Mouse (Mus musculus): Measurements from ENCODE around the gene Acoxl. TPM values are rescaled to one million over a fixed set of nuclear protein-coding genes. Genes with fewer than 3 reads are reported as not detected.

Gene Acoxl
- polyA plus RNA-seq, 1 experiment from 2014 or later = 0.61 TPM

- DNase-seq (ENCODE audit: low spot score) = no peak
- Histone ChIP-seq H3K4me3 (no peak overlapping the region), H3K27ac (replicated peaks) (no peak overlapping the region), H3K27me3 (replicated peaks; ENCODE audit: low read depth, poor library complexity, severe bottlenecking) (no peaks in the 10 kb centered on the region), H3K9me3 (no peaks in the 10 kb centered on the region), H3K36me3 (replicated peaks) (peaks cover 98% of the 10 kb centered on the region), H3K4me1 (peaks cover 29% of the 10 kb centered on the region)
- 94% methylated on average over 13 of the region's 13 CpGs for WGBS
Measured at GRCm38 (mm10) chr2:128155412-128156066, 316.9 kb downstream of the Acoxl start.

- Histone ChIP-seq H3K4me1 (peaks cover 29% of the 10 kb centered on the region), H3K27ac (replicated peaks) (peak overlapping the region; percentile 32; the same call in 1 of the 2 replicates), H3K36me3 (replicated peaks) (peaks cover 96% of the 10 kb centered on the region), H3K4me3 (no peak overlapping the region), H3K27me3 (replicated peaks; ENCODE audit: low read depth, poor library complexity, severe bottlenecking) (no peaks in the 10 kb centered on the region), H3K9me3 (no peaks in the 10 kb centered on the region)
- no peak for DNase-seq (ENCODE audit: low spot score)
- 86% methylated on average over 5 of the region's 5 CpGs for WGBS
Measured at GRCm38 (mm10) chr2:128156067-128156462, 317.4 kb downstream of the Acoxl start.

- WGBS = 87% methylated on average over 12 of the region's 12 CpGs
- Histone ChIP-seq H3K27me3 (replicated peaks; ENCODE audit: low read depth, poor library complexity, severe bottlenecking) (no peaks in the 10 kb centered on the region), H3K4me3 (no peak overlapping the region), H3K4me1 (peaks cover 24% of the 10 kb centered on the region), H3K36me3 (replicated peaks) (peaks cover 95% of the 10 kb centered on the region), H3K9me3 (no peaks in the 10 kb centered on the region), H3K27ac (replicated peaks) (peak overlapping the region; percentile 32; the same call in 1 of the 2 replicates)
- DNase-seq (ENCODE audit: low spot score) = no peak
Measured at GRCm38 (mm10) chr2:128156557-128157412, 318.1 kb downstream of the Acoxl start.

- Histone ChIP-seq H3K27ac (replicated peaks) (no peak overlapping the region), H3K9me3 (no peaks in the 10 kb centered on the region), H3K4me1 (peaks cover 24% of the 10 kb centered on the region), H3K4me3 (no peak overlapping the region), H3K36me3 (replicated peaks) (peaks cover 79% of the 10 kb centered on the region), H3K27me3 (replicated peaks; ENCODE audit: low read depth, poor library complexity, severe bottlenecking) (no peaks in the 10 kb centered on the region)
- 84% methylated on average over 17 of the region's 17 CpGs for WGBS
- DNase-seq (ENCODE audit: low spot score) = no peak
Measured at GRCm38 (mm10) chr2:128158734-128159410, 320.2 kb downstream of the Acoxl start.

GRCm38 (mm10) chr2:128159619-128160125 is 321.0 kb downstream of the Acoxl start:
- Histone ChIP-seq H3K27ac (replicated peaks) (no peak overlapping the region), H3K27me3 (replicated peaks; ENCODE audit: low read depth, poor library complexity, severe bottlenecking) (no peaks in the 10 kb centered on the region), H3K4me3 (no peak overlapping the region), H3K4me1 (peaks cover 24% of the 10 kb centered on the region), H3K36me3 (replicated peaks) (peaks cover 71% of the 10 kb centered on the region), H3K9me3 (no peaks in the 10 kb centered on the region)
- DNase-seq (ENCODE audit: low spot score) = no peak
- 84% methylated on average over 7 of the region's 7 CpGs for WGBS

GRCm38 (mm10) chr2:128163177-128163576 is 324.5 kb downstream of the Acoxl start:
- Histone ChIP-seq H3K4me1 (0 out of 2 replicates have a peak, but pooled peaks cover 5% of the 10 kb centered on the region), H3K4me3 (no peak overlapping the region), H3K36me3 (replicated peaks) (peaks cover 38% of the 10 kb centered on the region), H3K27ac (replicated peaks) (no peak overlapping the region), H3K27me3 (replicated peaks; ENCODE audit: low read depth, poor library complexity, severe bottlenecking) (no peaks in the 10 kb centered on the region), H3K9me3 (no peaks in the 10 kb centered on the region)
- DNase-seq (ENCODE audit: low spot score) = no peak
- WGBS = 85% methylated on average over 8 of the region's 8 CpGs

- Histone ChIP-seq H3K9me3 (no peaks in the 10 kb centered on the region), H3K4me1 (0 out of 2 replicates have a peak, but pooled peaks cover 4% of the 10 kb centered on the region), H3K27ac (replicated peaks) (no peak overlapping the region), H3K27me3 (replicated peaks; ENCODE audit: low read depth, poor library complexity, severe bottlenecking) (no peaks in the 10 kb centered on the region), H3K4me3 (no peak overlapping the region), H3K36me3 (replicated peaks) (peaks cover 4% of the 10 kb centered on the region)
- 79% methylated on average over 13 of the region's 13 CpGs for WGBS
- no peak for DNase-seq (ENCODE audit: low spot score)
Measured at GRCm38 (mm10) chr2:128166623-128167423, 328.1 kb downstream of the Acoxl start.

- WGBS = 96% methylated on average over 12 of the region's 12 CpGs
- no peaks in the 10 kb centered on the region for H3K27me3 ChIP-seq (replicated peaks; ENCODE audit: low read depth, poor library complexity, severe bottlenecking)
- no peaks in the 10 kb centered on the region for H3K36me3 ChIP-seq (replicated peaks)
- no peak for DNase-seq (ENCODE audit: low spot score)
- H3K27ac ChIP-seq (replicated peaks) = no peak overlapping the region
- H3K4me3 ChIP-seq = no peak overlapping the region
- H3K4me1 ChIP-seq = 0 out of 2 replicates have a peak, but pooled peaks cover 4% of the 10 kb centered on the region
- H3K9me3 ChIP-seq = no peaks in the 10 kb centered on the region
Measured at GRCm38 (mm10) chr2:128167930-128168329, 329.3 kb downstream of the Acoxl start.

- 85% methylated on average over 5 of the region's 5 CpGs for WGBS
- H3K27me3 ChIP-seq (replicated peaks; ENCODE audit: low read depth, poor library complexity, severe bottlenecking) = no peaks in the 10 kb centered on the region
- no peak overlapping the region for H3K27ac ChIP-seq (replicated peaks)
- DNase-seq (ENCODE audit: low spot score) = no peak
- H3K9me3 ChIP-seq = no peaks in the 10 kb centered on the region
- no peak overlapping the region for H3K4me3 ChIP-seq
- H3K4me1 ChIP-seq = peaks cover 13% of the 10 kb centered on the region
- no peaks in the 10 kb centered on the region for H3K36me3 ChIP-seq (replicated peaks)
Measured at GRCm38 (mm10) chr2:128169486-128169885, 330.8 kb downstream of the Acoxl start.

- H3K27ac ChIP-seq (replicated peaks) = no peak overlapping the region
- no peak overlapping the region for H3K4me3 ChIP-seq
- DNase-seq (ENCODE audit: low spot score) = no peak
- no peaks in the 10 kb centered on the region for H3K9me3 ChIP-seq
- no peaks in the 10 kb centered on the region for H3K36me3 ChIP-seq (replicated peaks)
- H3K27me3 ChIP-seq (replicated peaks; ENCODE audit: low read depth, poor library complexity, severe bottlenecking) = no peaks in the 10 kb centered on the region
- 92% methylated on average over 11 of the region's 11 CpGs for WGBS
- H3K4me1 ChIP-seq = peaks cover 15% of the 10 kb centered on the region
Measured at GRCm38 (mm10) chr2:128169972-128170371, 331.3 kb downstream of the Acoxl start.

- no peaks in the 10 kb centered on the region for H3K9me3 ChIP-seq
- no peaks in the 10 kb centered on the region for H3K36me3 ChIP-seq (replicated peaks)
- WGBS = 93% methylated on average over 3 of the region's 3 CpGs
- no peak overlapping the region for H3K4me3 ChIP-seq
- no peaks in the 10 kb centered on the region for H3K27me3 ChIP-seq (replicated peaks; ENCODE audit: low read depth, poor library complexity, severe bottlenecking)
- no peak for DNase-seq (ENCODE audit: low spot score)
- H3K27ac ChIP-seq (replicated peaks) = no peak overlapping the region
- H3K4me1 ChIP-seq = peaks cover 15% of the 10 kb centered on the region
Measured at GRCm38 (mm10) chr2:128170614-128171013, 331.9 kb downstream of the Acoxl start.

- no peaks in the 10 kb centered on the region for H3K36me3 ChIP-seq (replicated peaks)
- no peak overlapping the region for H3K27ac ChIP-seq (replicated peaks)
- DNase-seq (ENCODE audit: low spot score) = no peak
- WGBS = 92% methylated on average over 5 of the region's 5 CpGs
- no peak overlapping the region for H3K4me3 ChIP-seq
- H3K9me3 ChIP-seq = no peaks in the 10 kb centered on the region
- peaks cover 22% of the 10 kb centered on the region for H3K4me1 ChIP-seq
- H3K27me3 ChIP-seq (replicated peaks; ENCODE audit: low read depth, poor library complexity, severe bottlenecking) = no peaks in the 10 kb centered on the region
Measured at GRCm38 (mm10) chr2:128172266-128172665, 333.6 kb downstream of the Acoxl start.
